Mouse (Mus musculus): ENCODE measurements around the gene Vwce.

Vwce gene

DNA sequence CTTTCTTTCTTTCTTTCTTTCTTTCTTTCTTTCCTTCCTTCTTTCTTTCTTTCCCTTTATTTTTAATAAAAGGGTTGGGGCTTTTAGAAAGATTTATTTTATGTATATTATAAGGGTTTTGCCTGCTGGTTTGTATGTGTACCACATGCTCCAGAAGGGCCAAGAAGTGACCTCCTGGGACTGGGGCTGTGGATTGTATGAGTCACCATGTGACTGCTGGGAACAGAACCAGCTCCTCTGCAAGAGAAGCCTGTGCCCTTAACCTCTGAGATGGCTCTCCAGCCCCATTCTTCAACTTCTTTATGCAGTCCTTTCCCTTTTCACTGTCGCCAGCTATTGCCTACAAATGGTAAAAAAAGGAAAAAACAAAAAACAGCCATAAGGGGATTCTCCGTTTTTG lies 11.6 kb downstream of the Vwce start:
- peak; percentile 86 for DNase-seq (ENCODE audit: low read depth)

DNA sequence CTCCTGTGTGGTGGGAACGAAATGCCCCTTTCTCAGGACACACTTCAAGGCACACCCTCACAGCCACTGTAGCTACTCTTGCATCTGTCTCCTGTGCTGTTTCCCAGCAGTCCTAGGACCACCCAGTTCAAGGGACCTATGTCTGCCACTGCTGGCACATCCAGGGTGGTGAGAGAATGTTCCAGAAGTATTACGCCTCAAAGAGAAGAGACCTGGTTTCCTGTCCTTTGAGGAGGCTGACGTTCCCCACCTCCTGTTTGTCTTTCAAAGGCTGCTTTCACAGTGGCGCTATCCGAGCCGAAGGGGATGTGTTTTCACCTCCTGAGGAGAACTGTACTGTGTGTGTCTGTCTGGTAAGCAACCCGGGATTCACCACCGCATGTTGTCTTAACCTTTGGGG lies 14.1 kb downstream of the Vwce start:
- no peak for DNase-seq (ENCODE audit: low read depth)

- no peak for DNase-seq (ENCODE audit: low read depth)
Measured at GRCm38 (mm10) chr19:10656058-10656457, 22.0 kb downstream of the Vwce start.

DNA sequence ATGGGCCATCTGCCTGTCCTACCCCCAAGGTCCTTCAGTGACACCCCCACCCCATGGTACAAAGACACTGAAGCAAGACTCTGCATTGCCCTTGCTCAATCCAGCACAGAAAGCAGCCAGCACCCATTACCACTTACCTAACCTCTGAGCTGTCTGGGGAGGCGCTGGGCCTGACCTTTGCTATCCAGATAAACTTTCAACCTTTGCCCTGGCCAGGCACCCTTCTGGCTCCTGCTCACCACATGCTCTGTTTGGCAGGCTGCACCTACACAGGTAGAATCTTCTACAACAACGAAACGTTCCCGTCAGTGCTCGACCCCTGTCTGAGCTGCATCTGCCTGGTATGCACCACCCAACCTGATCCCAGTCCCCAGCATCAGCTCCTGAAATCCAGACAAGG lies 23.7 kb downstream of the Vwce start:
- DNase-seq (ENCODE audit: low read depth), result no peak

GRCm38 (mm10) chr19:10658406-10658805 lies 24.4 kb downstream of the Vwce start:
- no peak for DNase-seq (ENCODE audit: low read depth)

- DNase-seq (ENCODE audit: low read depth), result no peak
Measured at GRCm38 (mm10) chr19:10661373-10661772, 27.4 kb downstream of the Vwce start.

DNA sequence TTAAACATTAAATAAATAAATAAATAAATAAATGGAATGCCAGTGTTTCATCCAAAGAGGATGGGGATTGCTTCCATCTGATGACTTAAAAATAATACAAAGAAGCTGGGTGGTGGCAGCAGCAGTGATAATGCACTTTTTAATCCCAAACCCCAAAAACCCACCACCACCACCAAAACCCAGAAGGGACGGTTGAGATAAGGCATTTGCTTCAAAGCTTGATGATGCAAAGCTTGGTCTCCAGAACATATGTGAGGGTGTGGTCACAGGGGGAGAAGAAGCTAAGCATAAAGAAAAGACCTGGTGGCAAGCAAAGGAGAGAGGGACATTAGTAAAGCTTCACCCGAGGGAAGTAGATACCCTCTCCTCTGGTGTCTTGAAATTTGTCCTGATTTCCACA lies 27.9 kb downstream of the Vwce start:
- no peak for DNase-seq (ENCODE audit: low read depth)

GRCm38 (mm10) chr19:10662665-10663064 lies 28.7 kb downstream of the Vwce start:
- DNase-seq (ENCODE audit: low read depth), result no peak

GRCm38 (mm10) chr19:10665093-10665492 lies 31.1 kb downstream of the Vwce start:
- DNase-seq (ENCODE audit: low read depth), result no peak

DNA sequence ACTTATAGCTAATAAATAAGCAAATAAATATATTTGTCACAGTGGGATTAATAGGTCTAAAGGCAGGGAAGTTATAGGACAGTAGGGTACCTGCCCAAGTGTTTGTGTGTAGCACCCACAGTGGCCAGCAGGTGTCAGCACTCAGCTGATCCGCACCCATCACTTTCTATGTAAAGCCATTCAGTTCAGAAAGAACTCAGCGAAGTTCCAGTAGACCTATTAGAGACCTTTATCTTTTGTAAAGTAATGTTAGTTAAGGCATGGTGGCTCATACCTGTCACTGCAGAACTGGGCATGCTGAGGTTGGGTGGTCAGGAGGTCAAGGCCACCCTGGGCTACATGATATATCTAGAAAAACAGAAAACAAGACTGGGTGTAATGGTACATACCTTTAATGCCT lies 31.5 kb downstream of the Vwce start:
- DNase-seq (ENCODE audit: low read depth), result peak; percentile 87

DNA sequence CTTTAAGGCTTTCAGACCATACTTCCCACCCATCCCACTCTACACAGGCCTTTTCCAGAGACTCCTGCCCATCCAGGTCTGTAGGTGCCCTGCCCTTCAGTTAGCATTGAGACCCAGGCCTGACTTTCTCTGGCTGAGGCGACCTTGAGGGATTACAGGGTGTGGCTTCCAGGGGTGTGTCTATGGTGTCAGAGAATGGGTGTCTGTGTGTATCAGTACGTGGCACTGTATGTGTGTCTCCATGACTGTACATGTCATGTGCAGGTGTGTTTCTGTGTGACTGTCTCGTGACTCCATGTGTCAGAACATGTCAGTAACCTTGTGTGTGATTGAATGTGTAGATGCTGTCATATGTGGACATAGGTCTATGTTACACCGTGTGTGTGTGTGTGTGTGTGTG lies 37.3 kb downstream of the Vwce start:
- no peak for DNase-seq (ENCODE audit: low read depth)

GRCm38 (mm10) chr19:10671854-10672417 lies 37.9 kb downstream of the Vwce start:
- DNase-seq (ENCODE audit: low read depth), result no peak

GRCm38 (mm10) chr19:10673275-10673674 lies 39.3 kb downstream of the Vwce start:
- DNase-seq (ENCODE audit: low read depth), result no peak

GRCm38 (mm10) chr19:10676656-10677055 lies 42.6 kb downstream of the Vwce start:
- DNase-seq (ENCODE audit: low read depth), result no peak

DNA sequence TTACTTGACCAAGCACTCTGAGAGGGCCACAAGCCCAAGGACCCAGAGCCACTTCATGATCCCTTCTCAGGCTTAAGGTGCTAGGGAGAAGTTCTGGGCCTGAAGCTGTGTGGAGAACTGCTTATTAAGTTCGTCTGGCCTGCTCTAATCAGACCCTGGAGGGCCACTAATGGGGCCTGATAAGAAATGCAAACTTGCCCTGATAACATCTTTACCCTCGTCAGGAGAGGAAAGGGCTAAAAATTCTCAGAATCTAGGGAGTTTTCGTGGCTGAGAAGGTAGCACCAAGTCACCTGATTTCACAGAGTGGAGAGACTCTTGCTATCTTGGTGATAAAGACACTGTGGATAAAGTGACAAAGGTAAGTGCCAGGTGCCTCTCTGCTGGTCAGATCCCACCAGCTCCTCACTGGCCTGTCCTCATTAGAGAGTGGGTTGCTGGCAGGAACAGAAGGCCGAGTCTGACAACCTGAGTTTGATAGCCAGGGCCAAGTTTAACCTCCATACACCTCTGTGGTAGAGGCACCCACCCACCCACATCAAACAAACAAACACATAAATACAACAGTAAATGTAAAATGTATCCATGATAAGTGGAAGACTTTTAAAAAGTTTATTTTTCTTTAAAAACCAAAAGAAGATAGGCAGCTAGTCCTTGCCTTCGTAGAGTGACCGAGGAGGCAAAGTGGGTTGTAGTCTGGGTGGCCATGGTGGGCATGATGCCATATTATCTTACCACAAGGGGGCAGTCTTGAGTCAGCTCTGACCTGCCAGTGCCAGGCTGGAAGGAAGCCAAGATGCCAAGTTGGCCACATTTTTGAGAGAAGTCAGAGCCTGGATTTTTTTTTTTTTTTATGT lies 44.1 kb downstream of the Vwce start, which contains the start of gene Pga5:
TSS of gene Pga5 (minus strand) at position 157 of the 857 bp plus-strand sequence.
- peak; percentile 94 for DNase-seq (ENCODE audit: low read depth)

- DNase-seq (ENCODE audit: low read depth), result no peak
Measured at GRCm38 (mm10) chr19:10678772-10679067, 44.7 kb downstream of the Vwce start.

DNA sequence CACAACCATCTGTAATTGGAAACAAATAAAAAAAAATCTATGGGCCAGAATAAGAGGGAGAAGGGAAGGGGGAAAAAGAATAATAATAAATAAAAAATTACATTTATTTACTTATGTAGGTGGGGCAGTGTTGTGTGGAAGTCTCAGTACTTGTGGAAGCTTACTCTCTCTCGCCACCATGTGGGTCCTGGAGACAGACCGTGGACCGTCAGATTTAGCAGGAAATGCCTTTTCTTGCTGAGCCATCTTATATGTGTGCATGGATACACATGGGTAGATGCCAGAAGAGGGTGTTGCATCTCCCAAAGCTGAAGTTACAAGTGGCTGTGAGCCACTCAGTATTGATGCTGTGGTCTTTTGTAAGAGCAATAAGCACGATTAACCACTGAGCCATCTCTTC lies 47.6 kb downstream of the Vwce start:
- DNase-seq (ENCODE audit: low read depth), result peak; percentile 55

- no peak for DNase-seq (ENCODE audit: low read depth)
Measured at GRCm38 (mm10) chr19:10685081-10685480, 51.1 kb downstream of the Vwce start.

- no peak for DNase-seq (ENCODE audit: low read depth)
Measured at GRCm38 (mm10) chr19:10685727-10686126, 51.7 kb downstream of the Vwce start.

GRCm38 (mm10) chr19:10688537-10689352 lies 54.7 kb downstream of the Vwce start, which contains the start of gene Vps37c:
Vps37c (plus strand) TSS chr19:10688735.
- peak; percentile 98 for DNase-seq (ENCODE audit: low read depth)

- DNase-seq (ENCODE audit: low read depth), result peak; percentile 87
Measured at GRCm38 (mm10) chr19:10689470-10690166, 55.6 kb downstream of the Vwce start.

- peak; percentile 83 for DNase-seq (ENCODE audit: low read depth)
Measured at GRCm38 (mm10) chr19:10690336-10690735, 56.3 kb downstream of the Vwce start.

Measured in NIH3T3 (cell line).